Mouse (Mus musculus) hindbrain, embryonic 14.5 days (tissue): ENCODE results near the gene AA986860. TPM values are rescaled to one million over a fixed set of nuclear protein-coding genes. Genes with fewer than 3 reads are reported as not detected.

Experiments
- ATAC-seq: fragments of 200-750 bp; cut with Nextera tagmentation; 2 replicates; pipeline ENCODE4 v1.8.0; 2017; ENCODE audit warnings: moderate number of reproducible peaks, mild to moderate bottlenecking, moderate TSS enrichment, moderate library complexity; ENCODE audit not compliant: low FRiP score
- DNase-seq: peaks from one replicate; pipeline ENCODE4 v3.0.0-alpha.2; 2015; ENCODE audit warnings: low spot score
- H3K27ac ChIP-seq: fragments of 300-500 bp; sonication (generic); 2 replicates; pipeline ENCODE4 v1.5.1; 2014; ENCODE audit warnings: mild to moderate bottlenecking, moderate library complexity
- H3K27me3 ChIP-seq: fragments of 300-500 bp; sonication (generic); 2 replicates; pipeline ENCODE4 v1.6.1; 2014; ENCODE audit warnings: mild to moderate bottlenecking, low read length, mixed read lengths; ENCODE audit not compliant: control insufficient read depth, insufficient read depth
- H3K36me3 ChIP-seq: fragments of 300-500 bp; sonication (generic); replicated peaks from 2 replicates; pipeline ENCODE4 v1.6.1; 2014; ENCODE audit not compliant: control insufficient read depth, insufficient read depth
- H3K4me1 ChIP-seq: fragments of 300-500 bp; sonication (generic); replicated peaks from 2 replicates; pipeline ENCODE4 v1.6.1; 2014; ENCODE audit warnings: antibody characterized with exemption, low read length, mixed read lengths; ENCODE audit not compliant: control insufficient read depth, insufficient read depth
- H3K4me2 ChIP-seq: fragments of 300-500 bp; sonication (generic); replicated peaks from 2 replicates; pipeline ENCODE4 v1.6.1; 2014; ENCODE audit warnings: mild to moderate bottlenecking, moderate library complexity
- H3K4me3 ChIP-seq: fragments of 300-500 bp; sonication (generic); replicated peaks from 2 replicates; pipeline ENCODE4 v1.5.1; 2014; ENCODE audit warnings: mild to moderate bottlenecking, low read length
- H3K9ac ChIP-seq: fragments of 300-500 bp; sonication (generic); 2 replicates; pipeline ENCODE4 v1.6.1; 2014
- H3K9me3 ChIP-seq: fragments of 300-500 bp; sonication (generic); 2 replicates; pipeline ENCODE4 v1.6.1; 2016; ENCODE audit warnings: low read length; ENCODE audit not compliant: control insufficient read depth
- WGBS: fragments of 180-500 bp; shearing (Covaris S2); extraction: QIAGEN DNeasy Blood & Tissue Kit; methylation state at CpG from one replicate; pipeline ENCODE4 v1.1.7; 2014; 5-methylcytosine and 5-hydroxymethylcytosine counted together
- polyA plus RNA-seq: library from polyadenylated mRNA; unstranded; fragments of >200 nt; fragmentation: Nextera tagmentation; extraction: Ambion mirVana; gene quantifications from 2 replicates; pipeline ENCODE4 v1.2.1, GENCODE M21; 2014

The AA986860 gene
- polyA plus RNA-seq, 1 experiment from 2014 or later: 1.2 TPM

GRCm38 (mm10) chr1:130716218-130716512 is 15.6 kb upstream of the AA986860 start:
- Histone ChIP-seq H3K4me3 (peak overlapping the region; percentile 97), H3K9me3 (no peaks in the 10 kb centered on the region), H3K36me3 (peaks cover 11% of the 10 kb centered on the region; the same call in 1 of the 2 replicates), H3K9ac (peak overlapping the region; percentile 99), H3K27ac (peak overlapping the region; percentile 88), H3K4me2 (peak overlapping the region; percentile 98), H3K4me1 (peaks cover 14% of the 10 kb centered on the region), H3K27me3 (no peaks in the 10 kb centered on the region)
- ATAC-seq (peak; percentile 7; the same call in 1 of the 2 replicates), DNase-seq (no peak)
- 2% methylated on average over 3 of the region's 3 CpGs for WGBS

GRCm38 (mm10) chr1:130716513-130717290 is 15.1 kb upstream of the AA986860 start:
- Histone ChIP-seq H3K27me3 (no peaks in the 10 kb centered on the region), H3K4me1 (peaks cover 14% of the 10 kb centered on the region), H3K4me2 (peak overlapping the region; percentile 98), H3K27ac (peak overlapping the region; percentile 88), H3K9me3 (no peaks in the 10 kb centered on the region), H3K4me3 (peak overlapping the region; percentile 97), H3K36me3 (peaks cover 9% of the 10 kb centered on the region; the same call in 1 of the 2 replicates), H3K9ac (peak overlapping the region; percentile 99)
- ATAC-seq (peak; percentile 7), DNase-seq (peak; percentile 41)
- under 1% methylated on average over 42 of the region's 42 CpGs for WGBS

GRCm38 (mm10) chr1:130717291-130717871 is 14.4 kb upstream of the AA986860 start, which contains the start of gene Yod1:
Yod1 (plus strand) TSS chr1:130717327.
- Histone ChIP-seq H3K27me3 (no peaks in the 10 kb centered on the region), H3K4me3 (peak within 1 kb of the TSS; percentile 97), H3K36me3 (peaks cover 9% of the 10 kb centered on the region; the same call in 1 of the 2 replicates), H3K4me1 (peaks cover 14% of the 10 kb centered on the region), H3K9me3 (no peaks in the 10 kb centered on the region), H3K9ac (peak within 1 kb of the TSS; percentile 99), H3K27ac (peak within 1 kb of the TSS; percentile 88), H3K4me2 (peak within 1 kb of the TSS; percentile 98)
- whole genome bisulfite sequencing: under 1% methylated on average over 54 of the region's 54 CpGs
- peak; percentile 92 for DNase-seq
- peak; percentile 79 for ATAC-seq

- Histone ChIP-seq H3K27me3 (no peaks in the 10 kb centered on the region), H3K27ac (no peak overlapping the region), H3K9ac (no peak overlapping the region), H3K4me2 (no peak overlapping the region), H3K36me3 (peaks cover 4% of the 10 kb centered on the region; the same call in 1 of the 2 replicates), H3K4me3 (no peak overlapping the region), H3K9me3 (no peaks in the 10 kb centered on the region), H3K4me1 (peaks cover 3% of the 10 kb centered on the region)
- ATAC-seq (no peak), DNase-seq (no peak)
- WGBS: 95% methylated on average over 5 of the region's 5 CpGs
Observed at GRCm38 (mm10) chr1:130724206-130724605, 7.6 kb upstream of the AA986860 start.

GRCm38 (mm10) chr1:130726396-130726795 is 5.4 kb upstream of the AA986860 start:
- Histone ChIP-seq H3K9ac (no peak overlapping the region), H3K4me1 (no peaks in the 10 kb centered on the region; the same call in 1 of the 2 replicates), H3K9me3 (no peaks in the 10 kb centered on the region), H3K4me2 (no peak overlapping the region), H3K27ac (no peak overlapping the region), H3K27me3 (no peaks in the 10 kb centered on the region), H3K36me3 (no peaks in the 10 kb centered on the region), H3K4me3 (no peak overlapping the region)
- WGBS: 45% methylated on average over 2 of the region's 2 CpGs
- DNase-seq (no peak), ATAC-seq (no peak)

GRCm38 (mm10) chr1:130728070-130728469 is 3.7 kb upstream of the AA986860 start:
- H3K9me3 ChIP-seq: no peaks in the 10 kb centered on the region
- DNase-seq (no peak), ATAC-seq (no peak)
- H3K4me3 ChIP-seq: no peak overlapping the region
- 81% methylated on average over 1 of the region's 1 CpGs for WGBS
- no peaks in the 10 kb centered on the region for H3K36me3 ChIP-seq
- H3K27ac ChIP-seq: no peak overlapping the region
- H3K27me3 ChIP-seq: no peaks in the 10 kb centered on the region
- no peak overlapping the region for H3K9ac ChIP-seq
- no peaks in the 10 kb centered on the region; the same call in 1 of the 2 replicates for H3K4me1 ChIP-seq
- H3K4me2 ChIP-seq: no peak overlapping the region

DNA sequence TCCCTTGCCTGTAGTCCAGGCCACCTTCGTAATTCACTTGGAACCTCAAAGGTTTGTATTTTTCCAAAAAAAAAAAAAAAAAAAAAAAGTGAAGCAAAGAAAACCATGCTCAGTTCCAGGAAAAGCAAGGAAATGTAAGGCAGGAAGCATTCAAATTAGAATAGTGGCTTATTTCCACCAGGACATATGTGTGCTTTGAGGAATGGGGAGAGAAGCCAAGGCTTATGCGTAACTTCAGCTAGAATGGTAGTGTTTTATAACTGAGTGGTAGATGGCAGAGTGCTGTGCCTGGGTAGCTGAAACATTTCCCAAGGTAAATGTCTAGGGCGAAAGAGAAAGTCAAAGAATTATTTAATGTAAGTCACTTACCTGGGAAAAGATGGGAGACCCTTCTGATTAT is 3.1 kb upstream of the AA986860 start:
- Histone ChIP-seq H3K4me1 (no peaks in the 10 kb centered on the region; the same call in 1 of the 2 replicates), H3K4me2 (no peak overlapping the region), H3K36me3 (no peaks in the 10 kb centered on the region), H3K4me3 (no peak overlapping the region), H3K9me3 (no peaks in the 10 kb centered on the region), H3K27me3 (no peaks in the 10 kb centered on the region), H3K27ac (no peak overlapping the region), H3K9ac (no peak overlapping the region)
- 98% methylated on average over 3 of the region's 3 CpGs for WGBS
- DNase-seq: no peak
- ATAC-seq: no peak

DNA sequence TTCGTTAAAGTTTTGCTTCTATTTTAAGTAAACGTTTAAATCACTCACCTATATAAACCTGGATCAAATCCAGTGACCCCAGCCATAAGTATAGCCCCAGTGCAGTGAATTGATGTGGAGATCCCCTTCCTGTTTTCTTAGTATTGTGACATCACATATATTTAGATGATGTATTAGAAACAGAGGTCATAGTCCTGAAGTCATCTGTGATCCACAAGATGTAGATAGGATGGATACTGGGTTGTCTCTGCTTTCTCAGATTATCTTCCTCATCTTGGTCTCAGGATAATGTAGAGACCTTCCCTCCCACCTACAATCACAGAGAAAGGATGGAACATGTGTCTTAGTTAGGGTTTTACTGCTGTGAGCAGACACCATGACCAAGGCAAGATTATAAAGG is 2.6 kb upstream of the AA986860 start, which contains the start of gene Pfkfb2:
Gene Pfkfb2 (minus strand): TSS at position 101 of the 400 bp plus-strand sequence.
- WGBS: 82% methylated on average over 2 of the region's 2 CpGs
- H3K4me1 ChIP-seq: no peaks in the 10 kb centered on the region; the same call in 1 of the 2 replicates
- no peaks in the 10 kb centered on the region for H3K9me3 ChIP-seq
- H3K4me2 ChIP-seq: no peak within 1 kb of the TSS
- H3K27ac ChIP-seq: no peak within 1 kb of the TSS
- no peak within 1 kb of the TSS for H3K4me3 ChIP-seq
- no peak within 1 kb of the TSS for H3K9ac ChIP-seq
- H3K27me3 ChIP-seq: no peaks in the 10 kb centered on the region
- ATAC-seq: no peak
- no peaks in the 10 kb centered on the region for H3K36me3 ChIP-seq
- no peak for DNase-seq
